Mouse (Mus musculus) intestine, embryonic 14.5 days (tissue): ENCODE measurements around the gene Cstad. TPM values are rescaled to one million over a fixed set of nuclear protein-coding genes. Genes with fewer than 3 reads are reported as not detected.
A peak's percentile ranks its signal among the peaks of the same experiment; 100 is the strongest.

ENCODE experiments used
- ATAC-seq: fragments of 200-750 bp; cut with Nextera tagmentation; replicated peaks from 2 replicates; pipeline ENCODE4 v1.8.0; 2017; ENCODE audit warnings: low read depth, moderate number of reproducible peaks, moderate TSS enrichment, moderate library complexity; ENCODE audit not compliant: low FRiP score, low TSS enrichment
- DNase-seq: peaks from one replicate; pipeline ENCODE4 v3.0.0-alpha.2; 2018; ENCODE audit warnings: low spot score
- H3K27ac ChIP-seq: fragments of 300-500 bp; sonication (generic); 2 replicates; pipeline ENCODE4 v1.5.1; 2014; ENCODE audit warnings: low read depth, mild to moderate bottlenecking, control low read depth
- H3K27me3 ChIP-seq: fragments of 300-500 bp; sonication (generic); replicated peaks from 2 replicates; pipeline ENCODE4 v1.6.1; 2014; ENCODE audit warnings: low read length, control low read depth; ENCODE audit not compliant: control insufficient read depth, insufficient read depth
- H3K36me3 ChIP-seq: fragments of 300-500 bp; sonication (generic); 2 replicates; pipeline ENCODE4 v1.6.1; 2014; ENCODE audit warnings: low read length, control low read depth; ENCODE audit not compliant: control insufficient read depth, insufficient read depth
- H3K4me1 ChIP-seq: fragments of 300-500 bp; sonication (generic); replicated peaks from 2 replicates; pipeline ENCODE4 v1.6.1; 2014; ENCODE audit warnings: low read length, control low read depth, mixed read lengths; ENCODE audit not compliant: control insufficient read depth, insufficient read depth
- H3K4me2 ChIP-seq: fragments of 300-500 bp; sonication (generic); 2 replicates; pipeline ENCODE4 v1.6.1; 2014; ENCODE audit warnings: low read length
- H3K4me3 ChIP-seq: fragments of 300-500 bp; sonication (generic); 2 replicates; pipeline ENCODE4 v1.5.1; 2014; ENCODE audit warnings: low read depth, low read length, control low read depth, mixed read lengths
- H3K9ac ChIP-seq: fragments of 300-500 bp; sonication (generic); 2 replicates; pipeline ENCODE4 v1.6.1; 2014; ENCODE audit warnings: mild to moderate bottlenecking, low read length
- H3K9me3 ChIP-seq: fragments of 300-500 bp; sonication (generic); 2 replicates; pipeline ENCODE4 v1.6.1; 2016; ENCODE audit warnings: low read length, control low read depth; ENCODE audit not compliant: control insufficient read depth
- WGBS: fragments of 180-500 bp; shearing (Covaris S2); extraction: QIAGEN DNeasy Blood & Tissue Kit; methylation state at CpG from one replicate; pipeline ENCODE4 v1.1.7; 2014; 5-methylcytosine and 5-hydroxymethylcytosine counted together
- polyA plus RNA-seq: library from polyadenylated mRNA; unstranded; fragments of >200 nt; fragmentation: Nextera tagmentation; extraction: Ambion mirVana; gene quantifications from 2 replicates; pipeline ENCODE4 v1.2.1, GENCODE M21; 2014

Gene Cstad
- polyA plus RNA-seq, 1 experiment from 2014 or later = 0.99 TPM

DNA sequence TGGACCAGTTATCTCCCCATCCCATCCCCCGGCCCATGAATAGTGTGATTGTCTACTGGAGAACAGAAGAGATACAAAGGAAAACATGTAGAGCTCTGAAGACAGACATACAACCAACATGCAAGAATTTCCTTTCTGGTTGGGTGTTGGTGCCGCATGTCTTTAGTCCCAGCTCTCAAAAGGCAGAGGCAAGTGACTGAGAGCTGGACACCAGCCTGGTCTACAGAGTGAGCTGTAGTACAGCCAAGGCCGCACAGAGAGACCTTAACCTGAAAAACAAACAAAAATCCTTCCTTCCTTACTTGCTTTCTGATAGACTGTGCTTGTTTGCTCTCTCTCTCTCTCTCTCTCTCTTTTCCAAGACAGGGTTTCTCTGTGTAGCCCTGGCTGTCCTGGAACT lies 32.5 kb downstream of the Cstad start:
- ATAC-seq = no peak
- no peaks in the 10 kb centered on the region for H3K36me3 ChIP-seq
- WGBS = 86% methylated on average over 3 of the region's 3 CpGs
- H3K27me3 ChIP-seq = no peaks in the 10 kb centered on the region
- no peak for DNase-seq
- H3K9me3 ChIP-seq = no peaks in the 10 kb centered on the region
- peaks cover 13% of the 10 kb centered on the region for H3K4me1 ChIP-seq
- H3K4me2 ChIP-seq = no peak overlapping the region
- no peak overlapping the region for H3K27ac ChIP-seq
- no peak overlapping the region for H3K4me3 ChIP-seq
- H3K9ac ChIP-seq = no peak overlapping the region

DNA sequence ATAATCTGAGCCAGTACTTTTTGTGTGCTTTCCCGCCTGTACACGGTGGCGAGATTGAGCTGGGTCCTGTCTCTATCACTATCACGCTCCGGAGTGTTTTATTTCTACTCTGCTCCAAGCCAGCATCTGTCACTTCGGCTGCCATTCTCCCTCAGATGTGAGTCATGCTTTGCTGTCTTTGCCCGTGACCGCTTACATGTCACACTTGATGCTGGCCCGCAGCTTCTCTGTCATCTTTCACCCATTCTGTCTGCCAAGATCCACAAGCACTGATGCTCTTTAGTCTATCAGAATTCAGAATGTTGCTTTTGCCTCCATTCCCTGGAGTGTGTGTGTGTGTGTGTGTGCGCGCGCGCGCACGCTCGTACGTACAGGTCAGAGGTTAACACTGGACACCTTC lies 33.5 kb downstream of the Cstad start:
- no peak overlapping the region for H3K27ac ChIP-seq
- ATAC-seq (no peak), DNase-seq (no peak)
- no peaks in the 10 kb centered on the region for H3K9me3 ChIP-seq
- H3K4me3 ChIP-seq = no peak overlapping the region
- H3K36me3 ChIP-seq = no peaks in the 10 kb centered on the region
- H3K9ac ChIP-seq = no peak overlapping the region
- no peak overlapping the region for H3K4me2 ChIP-seq
- H3K4me1 ChIP-seq = peaks cover 13% of the 10 kb centered on the region
- H3K27me3 ChIP-seq = no peaks in the 10 kb centered on the region
- 94% methylated on average over 17 of the region's 17 CpGs for WGBS

DNA sequence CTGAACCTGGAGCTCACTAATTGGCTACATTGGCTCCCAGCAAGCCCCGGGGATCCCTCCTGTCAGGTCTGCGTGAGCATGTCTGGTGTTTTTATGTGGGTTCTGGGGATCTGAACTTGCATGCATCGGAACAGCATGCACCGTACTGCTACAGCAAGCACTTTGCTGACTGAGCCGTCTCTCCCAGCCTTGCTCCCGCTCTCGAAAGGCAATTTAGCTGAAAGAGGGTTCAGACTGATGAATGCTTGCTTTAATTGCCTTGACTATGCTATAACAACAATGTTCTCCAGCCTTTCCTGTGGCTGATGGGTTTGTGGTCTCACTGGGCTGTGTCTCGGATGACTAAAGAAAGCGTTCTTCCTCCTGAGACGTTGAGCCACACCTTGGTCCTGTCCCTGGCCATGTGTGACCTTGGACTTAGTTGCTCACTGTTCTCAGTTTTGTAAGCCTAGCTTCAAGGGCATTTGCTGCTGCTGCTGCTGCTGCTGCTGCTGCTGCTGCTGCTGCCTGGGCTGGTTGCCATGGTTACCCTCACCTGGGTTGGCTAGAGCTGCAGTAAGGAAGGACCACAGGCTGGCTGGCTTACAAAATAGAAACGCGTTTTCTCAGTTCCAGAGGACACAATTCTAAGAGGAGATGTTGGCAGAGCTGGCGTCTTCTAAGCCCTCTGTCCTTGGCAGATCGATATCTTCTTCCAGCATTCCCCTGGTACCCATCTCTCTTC lies 34.4 kb downstream of the Cstad start:
- no peak for DNase-seq
- no peaks in the 10 kb centered on the region for H3K9me3 ChIP-seq
- no peak overlapping the region for H3K4me2 ChIP-seq
- no peaks in the 10 kb centered on the region for H3K36me3 ChIP-seq
- no peak for ATAC-seq
- H3K4me3 ChIP-seq = no peak overlapping the region
- 65% methylated on average over 14 of the region's 14 CpGs for WGBS
- H3K27me3 ChIP-seq = no peaks in the 10 kb centered on the region
- H3K9ac ChIP-seq = no peak overlapping the region
- peaks cover 13% of the 10 kb centered on the region for H3K4me1 ChIP-seq
- H3K27ac ChIP-seq = no peak overlapping the region

DNA sequence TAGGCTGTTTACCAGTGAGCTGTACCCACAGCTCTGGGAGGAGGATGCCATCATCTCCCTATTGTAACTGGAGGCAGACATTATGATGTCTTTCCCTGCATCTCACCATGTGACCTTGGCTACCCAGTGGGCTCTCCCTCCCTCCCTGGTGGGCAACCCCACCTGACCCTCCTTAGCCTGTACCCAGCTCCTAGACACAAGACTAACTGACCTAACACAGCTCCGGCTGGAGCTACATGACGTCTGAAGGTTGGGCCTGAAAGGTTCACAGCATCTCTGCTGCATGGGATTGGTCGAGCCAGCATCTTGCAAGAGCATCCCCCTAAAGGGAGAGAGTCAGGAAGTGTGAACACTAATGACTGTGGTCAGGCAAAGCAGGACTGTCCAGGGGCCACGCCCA lies 35.0 kb downstream of the Cstad start:
- ATAC-seq = no peak
- no peak overlapping the region for H3K4me3 ChIP-seq
- H3K36me3 ChIP-seq = no peaks in the 10 kb centered on the region
- H3K9ac ChIP-seq = no peak overlapping the region
- H3K4me1 ChIP-seq = peaks cover 13% of the 10 kb centered on the region
- WGBS = 73% methylated on average over 4 of the region's 4 CpGs
- DNase-seq = no peak
- H3K27me3 ChIP-seq = no peaks in the 10 kb centered on the region
- H3K9me3 ChIP-seq = no peaks in the 10 kb centered on the region
- no peak overlapping the region for H3K27ac ChIP-seq
- H3K4me2 ChIP-seq = no peak overlapping the region

DNA sequence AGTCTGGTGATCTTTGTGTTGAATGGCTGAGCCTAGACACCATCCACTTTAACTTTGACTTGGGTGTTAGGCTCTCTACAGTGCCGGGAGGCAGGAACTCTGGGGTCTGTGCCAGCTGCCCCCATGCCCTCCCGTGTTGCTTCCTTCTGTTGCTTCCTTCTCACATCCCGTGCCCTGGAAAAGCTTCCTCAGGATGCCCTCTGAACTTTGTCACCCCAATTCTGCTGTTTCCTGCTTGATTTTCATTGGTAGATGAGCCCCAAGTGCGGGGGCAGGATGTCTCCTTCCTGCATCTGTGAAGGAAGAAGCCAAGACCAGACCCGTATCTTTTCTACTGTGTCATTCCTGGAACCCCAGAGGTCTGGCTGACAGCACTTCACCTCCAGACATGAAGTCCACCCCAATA lies 41.4 kb downstream of the Cstad start:
- Histone ChIP-seq H3K4me3 (no peak overlapping the region), H3K4me1 (peaks cover 18% of the 10 kb centered on the region), H3K9me3 (no peaks in the 10 kb centered on the region), H3K4me2 (no peak overlapping the region), H3K36me3 (no peaks in the 10 kb centered on the region), H3K27ac (peak overlapping the region; percentile 47; the same call in 1 of the 2 replicates), H3K27me3 (no peaks in the 10 kb centered on the region), H3K9ac (no peak overlapping the region)
- no peak for DNase-seq
- 51% methylated on average over 5 of the region's 5 CpGs for WGBS
- ATAC-seq = no peak

DNA sequence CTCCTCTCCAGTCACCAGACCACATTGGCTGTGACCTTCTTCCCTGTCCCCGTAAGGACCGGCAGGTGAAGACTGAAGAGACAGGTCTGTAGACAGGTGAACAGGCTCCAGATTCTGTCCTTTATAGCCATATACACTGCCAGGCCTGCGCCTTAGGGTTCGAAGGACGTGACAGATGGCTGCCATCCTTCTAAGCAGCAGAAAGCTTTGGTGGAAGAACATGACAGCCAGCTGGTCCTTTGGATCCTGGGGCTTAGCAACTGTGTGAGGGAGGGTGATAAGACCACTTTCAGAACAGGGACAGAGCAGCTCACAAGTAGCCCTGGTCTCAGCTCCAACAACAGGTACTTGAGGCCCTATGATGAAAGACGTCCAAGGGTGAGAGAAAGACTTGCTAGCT lies 43.2 kb downstream of the Cstad start:
- Histone ChIP-seq H3K27me3 (no peaks in the 10 kb centered on the region), H3K4me3 (no peak overlapping the region), H3K27ac (no peak overlapping the region), H3K36me3 (no peaks in the 10 kb centered on the region), H3K9ac (no peak overlapping the region), H3K4me2 (no peak overlapping the region), H3K4me1 (peaks cover 26% of the 10 kb centered on the region), H3K9me3 (no peaks in the 10 kb centered on the region)
- 88% methylated on average over 6 of the region's 6 CpGs for WGBS
- DNase-seq = no peak
- ATAC-seq = no peak

DNA sequence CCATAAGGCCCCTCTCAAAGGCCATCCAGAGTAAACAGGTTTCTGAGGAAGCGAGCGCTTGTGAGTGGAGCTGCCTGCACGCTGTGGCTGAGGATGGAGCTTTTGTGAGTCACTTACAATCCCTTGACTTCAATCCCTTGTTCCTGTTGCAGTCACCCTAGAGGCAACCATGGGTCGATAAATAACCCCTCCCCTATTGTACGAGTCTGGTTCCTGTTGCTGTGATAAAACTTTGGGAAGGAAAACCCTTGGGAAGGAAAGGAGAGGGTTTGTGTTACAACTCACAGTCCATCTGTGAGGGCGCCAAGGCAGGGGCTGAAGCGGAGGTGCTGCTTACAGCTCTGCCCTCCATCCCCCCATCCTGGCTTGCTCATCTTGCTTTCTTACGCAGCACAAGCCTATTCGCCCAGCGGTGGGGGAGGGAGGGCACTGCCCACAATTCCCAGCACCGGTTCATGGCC lies 45.2 kb downstream of the Cstad start:
- H3K9ac ChIP-seq = 0 out of 2 replicates have a peak overlapping the region, but pooled peaks have one; percentile 11
- WGBS = 8% methylated on average over 11 of the region's 11 CpGs
- H3K4me2 ChIP-seq = no peak overlapping the region

DNA sequence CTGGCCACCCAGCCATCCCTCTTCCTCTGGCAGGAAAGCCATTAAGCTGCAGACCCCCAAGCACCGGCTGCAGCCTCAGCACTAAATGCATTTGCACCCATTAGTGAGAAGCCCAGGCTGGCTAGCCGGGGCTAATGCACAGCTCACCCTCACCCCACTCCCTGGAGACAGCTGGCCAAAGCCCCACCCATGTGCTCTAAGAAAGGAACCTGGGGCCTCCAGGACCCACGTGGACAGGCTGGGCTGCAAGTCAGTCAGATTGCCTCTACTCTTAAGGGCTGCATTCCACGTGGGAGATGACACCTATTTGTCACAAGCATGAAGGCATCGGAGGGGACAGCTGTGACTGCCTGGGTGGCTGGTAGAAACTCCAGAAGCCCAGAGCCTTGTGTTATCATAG lies 48.0 kb downstream of the Cstad start:
- peak; percentile 45 for ATAC-seq
- no peak overlapping the region for H3K9ac ChIP-seq
- WGBS = 9% methylated on average over 5 of the region's 5 CpGs
- no peaks in the 10 kb centered on the region for H3K36me3 ChIP-seq
- peak overlapping the region; percentile 18; the same call in 1 of the 2 replicates for H3K27ac ChIP-seq
- H3K27me3 ChIP-seq = no peaks in the 10 kb centered on the region
- peaks cover 37% of the 10 kb centered on the region for H3K4me1 ChIP-seq
- H3K9me3 ChIP-seq = no peaks in the 10 kb centered on the region
- H3K4me2 ChIP-seq = no peak overlapping the region
- no peak overlapping the region for H3K4me3 ChIP-seq
- DNase-seq = no peak

More for the DNA sequence above, 45.2 kb downstream of the Cstad start:
- DNase-seq = peak; percentile 62
- Histone ChIP-seq H3K27ac (peak overlapping the region; percentile 83), H3K27me3 (no peaks in the 10 kb centered on the region), H3K36me3 (no peaks in the 10 kb centered on the region), H3K4me3 (no peak overlapping the region), H3K4me1 (peaks cover 30% of the 10 kb centered on the region), H3K9me3 (no peaks in the 10 kb centered on the region)
- peak; percentile 36; the same call in 1 of the 2 replicates for ATAC-seq

DNA sequence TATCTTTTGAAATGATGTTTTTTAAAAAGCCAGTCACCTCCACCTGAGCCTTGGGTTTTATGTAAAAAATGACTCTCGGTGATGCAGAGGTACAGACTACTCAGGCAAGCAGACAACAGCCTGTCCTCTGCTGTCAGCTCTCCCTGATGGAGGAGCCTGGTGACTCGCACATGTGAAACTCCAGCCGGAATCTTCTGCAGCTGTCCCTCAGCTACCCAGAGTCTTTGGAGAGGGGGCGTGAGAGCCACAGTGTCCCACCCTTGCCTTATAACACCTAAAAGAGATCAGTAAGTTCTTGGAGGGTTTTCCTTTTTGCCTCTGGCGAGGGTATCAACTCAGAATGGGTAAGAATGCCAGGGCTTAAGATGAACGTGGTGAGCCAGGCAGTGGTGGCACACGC lies 48.6 kb downstream of the Cstad start:
- WGBS = 75% methylated on average over 7 of the region's 7 CpGs
- H3K9me3 ChIP-seq = no peaks in the 10 kb centered on the region
- no peak for DNase-seq
- peaks cover 42% of the 10 kb centered on the region for H3K4me1 ChIP-seq
- no peak overlapping the region for H3K9ac ChIP-seq
- no peak overlapping the region for H3K4me2 ChIP-seq
- H3K27ac ChIP-seq = peak overlapping the region; percentile 18; the same call in 1 of the 2 replicates
- no peak overlapping the region for H3K4me3 ChIP-seq
- no peak for ATAC-seq
- H3K27me3 ChIP-seq = no peaks in the 10 kb centered on the region
- no peaks in the 10 kb centered on the region for H3K36me3 ChIP-seq
